Mouse (Mus musculus): ENCODE measurements around the gene Gm3336. TPM values are rescaled to one million over a fixed set of nuclear protein-coding genes. Genes with fewer than 3 reads are reported as not detected.

Gm3336 gene
- polyA plus RNA-seq, 1 experiment, result 73.6 TPM

DNA sequence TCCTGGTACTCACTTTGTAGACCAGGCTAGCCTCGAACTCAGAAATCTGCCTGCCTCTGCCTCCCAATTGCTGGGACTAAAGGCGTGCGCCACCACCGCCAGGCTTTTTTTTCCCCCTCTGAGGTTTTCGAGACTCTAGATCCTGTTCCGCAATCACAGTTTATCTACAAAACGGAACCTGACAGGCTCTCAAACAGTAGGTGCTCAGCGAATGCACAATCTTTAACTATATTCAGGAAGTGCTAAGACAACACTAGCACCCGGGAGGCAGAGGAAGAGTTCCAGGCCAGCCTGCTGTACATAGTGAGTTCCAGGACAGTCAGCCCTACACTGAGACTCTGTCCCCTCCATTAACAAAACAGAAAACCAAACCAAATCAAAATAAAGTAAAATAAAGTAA, 47.0 kb downstream of the Gm3336 start:
- 17% methylated on average over 9 of the region's 9 CpGs for WGBS
- peak overlapping the region; percentile 98 for H3K27ac ChIP-seq (ENCODE audit: insufficient read depth, low read depth, low read length)

DNA sequence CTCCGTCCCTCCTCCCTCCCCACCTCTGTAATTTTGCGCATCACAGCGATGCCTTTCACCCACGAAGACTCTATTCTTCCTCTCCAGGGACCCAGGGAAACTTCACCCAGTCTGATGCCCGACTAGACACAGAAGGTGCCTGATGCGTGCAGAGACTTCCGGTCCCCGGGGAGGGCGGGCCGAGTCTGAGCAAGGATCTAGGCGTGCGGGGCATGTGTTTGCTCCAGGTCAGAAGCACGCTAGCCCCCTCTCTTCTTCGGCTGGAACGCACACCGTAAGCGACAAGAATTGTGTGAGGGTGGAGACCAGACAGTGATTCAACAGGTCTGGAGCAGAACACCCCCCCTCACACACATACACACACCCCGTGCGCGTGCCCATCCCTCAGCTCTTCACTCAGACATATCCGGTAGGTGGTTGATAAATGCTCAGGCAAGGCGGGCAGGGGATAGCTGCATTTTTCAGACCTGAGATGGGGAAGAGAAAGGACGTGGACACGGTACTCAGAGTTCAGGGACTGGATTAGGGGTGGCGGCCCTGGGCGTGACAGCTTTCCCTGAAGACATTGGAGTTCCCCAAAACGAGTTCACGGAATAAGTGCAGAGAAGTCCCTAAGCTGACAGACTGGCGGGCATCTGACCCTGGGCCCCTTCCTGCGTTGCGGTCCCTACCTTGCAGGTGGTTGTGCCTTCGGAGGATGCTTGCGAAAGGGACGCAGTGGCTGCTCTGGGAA, 47.7 kb downstream of the Gm3336 start:
- H3K27me3 ChIP-seq (ENCODE audit: control insufficient read depth, insufficient read depth, low read length), result no peaks in the 10 kb centered on the region
- WGBS, result under 1% methylated on average over 34 of the region's 34 CpGs
- peaks cover 39% of the 10 kb centered on the region for H3K4me1 ChIP-seq (ENCODE audit: control insufficient read depth, insufficient read depth, insufficient read length, low read length)
- TF ChIP-seq CTCF (IDR thresholded peaks at IDR 0.05; ENCODE audit: extremely low read depth, insufficient read length, insufficient replicate concordance, low read depth, low read length) (0 out of 2 replicates have a peak, but pooled peaks have one; percentile 3), POLR2A (IDR thresholded peaks at IDR 0.05; ENCODE audit: low read depth, low read length) (no peak)
- H3K27ac ChIP-seq (ENCODE audit: insufficient read depth, low read depth, low read length), result peak overlapping the region; percentile 98
- peaks cover 25% of the 10 kb centered on the region for H3K36me3 ChIP-seq (ENCODE audit: control insufficient read depth, insufficient read depth, low read length)
- peak overlapping the region; percentile 78 for H3K4me3 ChIP-seq (ENCODE audit: low read depth, low read length)

More for the DNA sequence above, 47.0 kb downstream of the Gm3336 start:
- Histone ChIP-seq H3K36me3 (ENCODE audit: control insufficient read depth, insufficient read depth, low read length) (peaks cover 19% of the 10 kb centered on the region), H3K4me1 (ENCODE audit: control insufficient read depth, insufficient read depth, insufficient read length, low read length) (peaks cover 39% of the 10 kb centered on the region), H3K27me3 (ENCODE audit: control insufficient read depth, insufficient read depth, low read length) (no peaks in the 10 kb centered on the region), H3K4me3 (ENCODE audit: low read depth, low read length) (peak overlapping the region; percentile 78)
- TF ChIP-seq POLR2A (IDR thresholded peaks at IDR 0.05; ENCODE audit: low read depth, low read length) (no peak), CTCF (IDR thresholded peaks at IDR 0.05; ENCODE audit: extremely low read depth, insufficient read length, insufficient replicate concordance, low read depth, low read length) (no peak)

- Histone ChIP-seq H3K4me3 (ENCODE audit: low read depth, low read length) (peak overlapping the region; percentile 78), H3K4me1 (ENCODE audit: control insufficient read depth, insufficient read depth, insufficient read length, low read length) (peaks cover 33% of the 10 kb centered on the region), H3K27ac (ENCODE audit: insufficient read depth, low read depth, low read length) (peak overlapping the region; percentile 98), H3K27me3 (ENCODE audit: control insufficient read depth, insufficient read depth, low read length) (no peaks in the 10 kb centered on the region), H3K36me3 (ENCODE audit: control insufficient read depth, insufficient read depth, low read length) (peaks cover 28% of the 10 kb centered on the region)
- peak; percentile 95 for TF ChIP-seq POLR2A (IDR thresholded peaks at IDR 0.05; ENCODE audit: low read depth, low read length)
- TF ChIP-seq CTCF (IDR thresholded peaks at IDR 0.05; ENCODE audit: extremely low read depth, insufficient read length, insufficient replicate concordance, low read depth, low read length), result no peak
- WGBS, result 13% methylated on average over 21 of the region's 21 CpGs
These were observed 48.5 kb downstream of the Gm3336 start for GRCm38 (mm10) chr8:70766571-70767440.

- peak overlapping the region; percentile 23; the same call in 1 of the 2 replicates for H3K27ac ChIP-seq (ENCODE audit: insufficient read depth, low read depth, low read length)
- no peak overlapping the region for H3K4me3 ChIP-seq (ENCODE audit: low read depth, low read length)
- no peaks in the 10 kb centered on the region for H3K27me3 ChIP-seq (ENCODE audit: control insufficient read depth, insufficient read depth, low read length)
- peaks cover 32% of the 10 kb centered on the region for H3K36me3 ChIP-seq (ENCODE audit: control insufficient read depth, insufficient read depth, low read length)
- no peak for TF ChIP-seq CTCF (IDR thresholded peaks at IDR 0.05; ENCODE audit: extremely low read depth, insufficient read length, insufficient replicate concordance, low read depth, low read length)
- TF ChIP-seq POLR2A (IDR thresholded peaks at IDR 0.05; ENCODE audit: low read depth, low read length), result no peak
- peaks cover 34% of the 10 kb centered on the region for H3K4me1 ChIP-seq (ENCODE audit: control insufficient read depth, insufficient read depth, insufficient read length, low read length)
- 90% methylated on average over 6 of the region's 6 CpGs for WGBS
These were observed 49.2 kb downstream of the Gm3336 start for GRCm38 (mm10) chr8:70767503-70767902.

DNA sequence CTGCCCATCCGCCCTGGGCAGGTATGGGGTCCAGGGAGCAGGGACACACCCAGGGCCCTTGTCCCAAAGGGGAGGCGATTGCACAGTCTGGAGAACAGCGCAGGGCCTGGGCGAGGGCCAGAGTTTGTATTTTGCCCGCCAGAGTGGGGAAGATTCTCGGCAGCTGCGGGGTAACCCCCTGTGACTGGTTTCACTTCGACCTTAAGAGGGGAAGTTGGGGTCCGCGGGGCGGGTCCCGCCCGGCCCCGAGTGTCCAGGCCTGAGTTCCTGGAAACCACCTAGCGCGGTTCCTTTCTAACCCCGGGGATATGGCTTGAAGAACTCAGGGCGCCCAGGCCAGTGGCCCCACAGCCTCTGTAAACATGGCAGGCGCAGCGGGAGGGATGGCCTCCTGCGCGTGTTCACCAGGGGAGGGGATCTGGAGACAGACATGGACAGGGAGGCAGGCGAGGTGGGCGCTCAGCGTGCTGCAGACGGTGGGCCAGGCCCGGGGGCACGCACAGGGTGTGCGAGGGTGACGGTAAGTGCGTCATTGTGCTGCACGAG, 50.0 kb downstream of the Gm3336 start:
- Histone ChIP-seq H3K4me1 (ENCODE audit: control insufficient read depth, insufficient read depth, insufficient read length, low read length) (peaks cover 40% of the 10 kb centered on the region), H3K27ac (ENCODE audit: insufficient read depth, low read depth, low read length) (peak overlapping the region; percentile 45; the same call in 1 of the 2 replicates), H3K27me3 (ENCODE audit: control insufficient read depth, insufficient read depth, low read length) (no peaks in the 10 kb centered on the region), H3K4me3 (ENCODE audit: low read depth, low read length) (no peak overlapping the region), H3K36me3 (ENCODE audit: control insufficient read depth, insufficient read depth, low read length) (peaks cover 28% of the 10 kb centered on the region)
- TF ChIP-seq POLR2A (IDR thresholded peaks at IDR 0.05; ENCODE audit: low read depth, low read length) (no peak), CTCF (IDR thresholded peaks at IDR 0.05; ENCODE audit: extremely low read depth, insufficient read length, insufficient replicate concordance, low read depth, low read length) (no peak)
- 91% methylated on average over 32 of the region's 32 CpGs for WGBS

- 79% methylated on average over 16 of the region's 16 CpGs for WGBS
These were observed 50.6 kb downstream of the Gm3336 start for GRCm38 (mm10) chr8:70768956-70769355.

More at GRCm38 (mm10) chr8:70768956-70769355, 50.6 kb downstream of the Gm3336 start:
- H3K4me3 ChIP-seq (ENCODE audit: low read depth, low read length), result no peak overlapping the region
- TF ChIP-seq POLR2A (IDR thresholded peaks at IDR 0.05; ENCODE audit: low read depth, low read length), result no peak
- no peak for TF ChIP-seq CTCF (IDR thresholded peaks at IDR 0.05; ENCODE audit: extremely low read depth, insufficient read length, insufficient replicate concordance, low read depth, low read length)
- H3K27ac ChIP-seq (ENCODE audit: insufficient read depth, low read depth, low read length), result 0 out of 2 replicates have a peak overlapping the region, but pooled peaks have one; percentile 45
- peaks cover 26% of the 10 kb centered on the region for H3K36me3 ChIP-seq (ENCODE audit: control insufficient read depth, insufficient read depth, low read length)
- H3K4me1 ChIP-seq (ENCODE audit: control insufficient read depth, insufficient read depth, insufficient read length, low read length), result peaks cover 40% of the 10 kb centered on the region
- H3K27me3 ChIP-seq (ENCODE audit: control insufficient read depth, insufficient read depth, low read length), result no peaks in the 10 kb centered on the region

All from small intestine, adult 2 months (tissue).